Mouse (Mus musculus) hindbrain, embryonic 10.5 days (tissue): ENCODE results near the gene Polr2i. TPM values are rescaled to one million over a fixed set of nuclear protein-coding genes. Genes with fewer than 3 reads are reported as not detected.
A peak's percentile ranks its signal among the peaks of the same experiment; 100 is the strongest.
"Not testable (repeated sequence)": the region's sequence is repeated elsewhere in the genome, so short reads cannot be mapped to it uniquely, and the experiment has no call there.

ENCODE experiments used
- DNase-seq: peaks from one replicate; pipeline ENCODE4 v3.0.0-alpha.2; 2017; ENCODE audit warnings: low spot score
- H3K27ac ChIP-seq: fragments of 300-500 bp; sonication (generic); 2 replicates; pipeline ENCODE4 v1.5.1; 2016; ENCODE audit warnings: mild to moderate bottlenecking, moderate library complexity
- H3K27me3 ChIP-seq: fragments of 300-500 bp; sonication (generic); 2 replicates; pipeline ENCODE4 v1.6.1; 2016; ENCODE audit warnings: mild to moderate bottlenecking; ENCODE audit not compliant: poor library complexity, insufficient read depth, severe bottlenecking
- H3K36me3 ChIP-seq: fragments of 300-500 bp; sonication (generic); 2 replicates; pipeline ENCODE4 v1.6.1; 2016; ENCODE audit warnings: mild to moderate bottlenecking, moderate library complexity
- H3K4me1 ChIP-seq: fragments of 300-500 bp; sonication (generic); replicated peaks from 2 replicates; pipeline ENCODE4 v1.6.1; 2016; ENCODE audit warnings: mild to moderate bottlenecking
- H3K4me3 ChIP-seq: fragments of 300-500 bp; sonication (generic); 2 replicates; pipeline ENCODE4 v1.5.1; 2016; ENCODE audit warnings: mild to moderate bottlenecking, moderate library complexity
- H3K9me3 ChIP-seq: fragments of 300-500 bp; sonication (generic); 2 replicates; pipeline ENCODE4 v1.6.1; 2016; ENCODE audit warnings: mild to moderate bottlenecking, moderate library complexity
- WGBS: fragments of 180-500 bp; shearing (Covaris S2); methylation state at CpG from one replicate; pipeline ENCODE4 v1.1.7; 2016; 5-methylcytosine and 5-hydroxymethylcytosine counted together
- polyA plus RNA-seq: library from polyadenylated mRNA; unstranded; fragments of >200 nt; fragmentation: Nextera tagmentation; extraction: Ambion mirVana; gene quantifications from 2 replicates; pipeline ENCODE4 v1.2.1, GENCODE M21; 2016

Polr2i gene
- polyA plus RNA-seq, 1 experiment from 2014 or later, result 177 TPM

DNA sequence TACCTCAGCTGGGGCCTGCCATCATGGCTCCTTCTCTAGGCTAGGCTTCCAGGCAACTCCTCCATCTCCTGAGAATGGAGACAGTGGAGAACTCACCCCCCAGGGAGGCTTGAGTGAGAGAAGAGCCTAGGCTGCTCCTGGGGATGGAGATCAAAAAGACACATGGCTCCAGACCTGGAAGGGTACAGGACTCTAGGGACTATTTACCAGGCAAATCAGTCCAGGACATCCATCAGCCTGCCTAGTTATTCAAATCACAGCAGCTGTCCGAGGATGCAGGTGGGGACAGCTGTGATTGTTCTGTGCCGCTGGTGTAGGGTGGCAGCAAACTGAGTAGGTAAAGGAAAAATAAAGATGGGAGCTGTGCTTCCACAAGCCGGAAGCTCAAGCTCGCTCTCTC lies 3.9 kb downstream of the Polr2i start, which contains the start of gene Ovol3:
TSS of gene Ovol3 (minus strand) at position 101 of the 400 bp plus-strand sequence.
- 85% methylated on average over 4 of the region's 4 CpGs for WGBS
- H3K27me3 ChIP-seq, result no peaks in the 10 kb centered on the region
- no peak within 1 kb of the TSS for H3K27ac ChIP-seq
- H3K36me3 ChIP-seq, result peaks cover 42% of the 10 kb centered on the region
- peaks cover 22% of the 10 kb centered on the region for H3K4me1 ChIP-seq
- no peaks in the 10 kb centered on the region for H3K9me3 ChIP-seq
- H3K4me3 ChIP-seq, result no peak within 1 kb of the TSS
- no peak for DNase-seq

- H3K36me3 ChIP-seq, result peaks cover 59% of the 10 kb centered on the region
- H3K4me3 ChIP-seq, H3K9me3 ChIP-seq, H3K27me3 ChIP-seq, H3K27ac ChIP-seq, DNase-seq: not testable (repeated sequence)
- H3K4me1 ChIP-seq, result peaks cover 15% of the 10 kb centered on the region
- WGBS, result 89% methylated on average over 3 of the region's 3 CpGs
These were observed 5.6 kb downstream of the Polr2i start for GRCm38 (mm10) chr7:30237374-30237773.

DNA sequence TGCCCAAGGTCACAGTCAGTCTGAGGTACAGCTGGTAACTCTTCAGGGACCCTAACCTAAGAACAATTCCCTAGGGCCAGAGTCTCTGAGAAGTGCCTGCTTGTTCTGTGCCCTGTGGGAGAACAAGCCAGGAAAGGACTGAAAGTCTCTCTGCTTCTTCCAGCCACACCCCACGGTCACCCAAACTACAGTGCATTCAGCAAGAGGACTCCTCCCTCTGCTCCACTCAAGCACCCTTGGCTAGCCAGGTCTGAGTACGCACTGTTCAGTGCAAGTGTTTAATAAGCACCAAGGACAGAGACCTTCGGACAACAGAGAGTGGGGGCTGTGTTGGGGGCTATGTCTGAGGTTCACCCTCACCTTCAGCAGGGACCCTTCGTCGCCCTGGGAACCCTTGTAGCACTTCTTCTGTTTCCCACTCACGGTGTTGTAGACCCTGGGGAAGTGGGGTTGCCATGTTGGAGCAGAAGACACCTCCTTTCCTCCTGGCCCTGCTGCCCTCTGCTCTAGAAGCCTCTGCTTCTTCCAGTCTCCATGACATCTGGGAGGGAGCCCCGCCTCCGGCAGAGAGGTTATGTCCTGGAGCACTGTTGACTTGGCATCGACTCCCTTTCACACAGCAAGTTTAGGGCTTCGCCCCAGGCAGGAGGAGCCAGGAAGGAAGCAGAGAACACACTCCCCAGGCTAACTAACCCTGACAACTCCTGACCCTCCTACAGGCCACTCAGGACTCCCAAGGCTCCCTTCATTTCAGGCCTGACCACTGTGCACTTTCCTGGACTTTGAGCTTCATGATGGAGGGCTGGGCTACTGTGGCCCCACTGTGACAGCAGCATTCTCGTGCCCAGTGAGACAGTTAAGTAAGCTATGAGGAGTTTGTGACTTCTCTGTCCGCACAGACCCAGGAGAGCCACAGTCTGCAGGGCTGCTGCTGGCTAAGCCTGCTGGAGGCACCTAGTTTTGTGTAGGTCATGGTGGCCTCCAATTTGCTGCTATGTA lies 20.5 kb downstream of the Polr2i start:
- no peak for DNase-seq
- Histone ChIP-seq H3K4me1 (no peaks in the 10 kb centered on the region), H3K36me3 (peaks cover 88% of the 10 kb centered on the region), H3K9me3 (no peaks in the 10 kb centered on the region), H3K27ac (no peak overlapping the region), H3K4me3 (no peak overlapping the region), H3K27me3 (no peaks in the 10 kb centered on the region)
- 89% methylated on average over 12 of the region's 12 CpGs for WGBS

- no peaks in the 10 kb centered on the region for H3K9me3 ChIP-seq
- H3K36me3 ChIP-seq, result peaks cover 85% of the 10 kb centered on the region
- H3K4me3 ChIP-seq, result no peak overlapping the region
- H3K4me1 ChIP-seq, result no peaks in the 10 kb centered on the region
- 79% methylated on average over 2 of the region's 2 CpGs for WGBS
- no peak overlapping the region for H3K27ac ChIP-seq
- DNase-seq, result no peak
- no peaks in the 10 kb centered on the region for H3K27me3 ChIP-seq
These were observed 33.3 kb downstream of the Polr2i start for GRCm38 (mm10) chr7:30265041-30265440.

DNA sequence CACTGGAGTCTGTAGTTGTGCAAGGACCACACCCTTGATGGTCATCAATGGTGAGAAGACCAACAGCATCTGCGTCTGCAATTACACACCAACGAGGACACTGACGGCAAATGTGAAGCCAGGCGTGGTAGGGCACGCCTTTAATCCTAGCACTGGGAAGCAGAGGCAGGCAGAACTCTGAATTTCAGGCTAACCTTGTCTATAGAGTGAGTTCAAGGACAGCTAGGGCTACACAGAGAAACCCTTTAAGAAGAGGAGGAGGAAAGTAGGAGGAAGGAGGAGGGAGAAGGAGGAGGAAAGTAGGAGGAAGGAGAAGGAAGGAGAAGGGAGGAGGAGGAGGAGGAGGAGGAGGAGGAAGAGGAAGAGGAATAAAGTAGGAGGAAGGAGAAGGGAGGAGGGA lies 33.8 kb downstream of the Polr2i start:
- no peak overlapping the region for H3K27ac ChIP-seq
- DNase-seq, result no peak
- peaks cover 87% of the 10 kb centered on the region for H3K36me3 ChIP-seq
- no peak overlapping the region for H3K4me3 ChIP-seq
- H3K27me3 ChIP-seq, result no peaks in the 10 kb centered on the region
- no peaks in the 10 kb centered on the region for H3K9me3 ChIP-seq
- H3K4me1 ChIP-seq, result no peaks in the 10 kb centered on the region
- 92% methylated on average over 5 of the region's 5 CpGs for WGBS

- no peaks in the 10 kb centered on the region for H3K4me1 ChIP-seq
- H3K36me3 ChIP-seq, result peaks cover 88% of the 10 kb centered on the region
- H3K9me3 ChIP-seq, result no peaks in the 10 kb centered on the region
- WGBS, result 91% methylated on average over 7 of the region's 7 CpGs
- no peak for DNase-seq
- no peak overlapping the region for H3K27ac ChIP-seq
- H3K4me3 ChIP-seq, result no peak overlapping the region
- no peaks in the 10 kb centered on the region for H3K27me3 ChIP-seq
These were observed 34.2 kb downstream of the Polr2i start for GRCm38 (mm10) chr7:30265935-30266334.

GRCm38 (mm10) chr7:30266780-30267179 lies 35.0 kb downstream of the Polr2i start:
- H3K27ac ChIP-seq, result no peak overlapping the region
- 83% methylated on average over 3 of the region's 3 CpGs for WGBS

DNA sequence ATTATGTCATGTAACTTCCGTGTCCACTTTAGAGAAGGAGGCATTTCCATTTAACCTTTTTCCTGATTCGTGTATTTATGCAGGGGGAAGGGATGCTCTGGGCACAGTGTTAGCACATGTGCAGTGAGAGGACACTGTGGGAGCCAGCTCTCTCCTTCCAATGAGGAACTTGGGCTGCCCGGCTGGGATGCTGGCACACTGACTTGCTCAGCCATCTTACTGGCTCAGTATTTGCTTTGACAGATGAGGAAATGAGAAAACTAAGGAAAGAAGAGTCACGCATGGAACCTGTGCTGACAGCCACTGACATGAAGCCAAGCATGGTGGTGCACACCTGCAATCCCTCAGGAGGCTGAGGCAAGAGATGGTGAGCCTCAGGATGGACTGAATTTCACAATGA lies 37.9 kb downstream of the Polr2i start:
- Histone ChIP-seq H3K27ac (no peak overlapping the region), H3K4me1 (no peaks in the 10 kb centered on the region), H3K4me3 (no peak overlapping the region), H3K9me3 (no peaks in the 10 kb centered on the region), H3K27me3 (no peaks in the 10 kb centered on the region), H3K36me3 (peaks cover 82% of the 10 kb centered on the region)
- DNase-seq, result no peak
- 87% methylated on average over 4 of the region's 4 CpGs for WGBS

More at GRCm38 (mm10) chr7:30266780-30267179, 35.0 kb downstream of the Polr2i start:
- Histone ChIP-seq H3K9me3 (no peaks in the 10 kb centered on the region), H3K4me1 (no peaks in the 10 kb centered on the region), H3K27me3 (no peaks in the 10 kb centered on the region), H3K4me3 (no peak overlapping the region), H3K36me3 (peaks cover 88% of the 10 kb centered on the region)
- DNase-seq, result no peak

- no peak for DNase-seq
- no peak overlapping the region for H3K4me3 ChIP-seq
- peaks cover 11% of the 10 kb centered on the region for H3K4me1 ChIP-seq
- no peaks in the 10 kb centered on the region for H3K27me3 ChIP-seq
- no peak overlapping the region for H3K27ac ChIP-seq
- H3K36me3 ChIP-seq, result peaks cover 45% of the 10 kb centered on the region
- WGBS, result 86% methylated on average over 6 of the region's 6 CpGs
- H3K9me3 ChIP-seq, result no peaks in the 10 kb centered on the region
These were observed 42.6 kb downstream of the Polr2i start for GRCm38 (mm10) chr7:30274383-30274782.

GRCm38 (mm10) chr7:30278911-30279310 lies 47.2 kb downstream of the Polr2i start:
- no peaks in the 10 kb centered on the region for H3K27me3 ChIP-seq
- H3K36me3 ChIP-seq, result 0 out of 2 replicates have a peak, but pooled peaks cover 4% of the 10 kb centered on the region
- H3K9me3 ChIP-seq, result no peaks in the 10 kb centered on the region
- H3K27ac ChIP-seq, result no peak overlapping the region
- peaks cover 26% of the 10 kb centered on the region for H3K4me1 ChIP-seq
- 54% methylated on average over 2 of the region's 2 CpGs for WGBS
- DNase-seq, result no peak
- peak overlapping the region; percentile 87 for H3K4me3 ChIP-seq

GRCm38 (mm10) chr7:30279536-30279935 lies 47.8 kb downstream of the Polr2i start:
- no peak for DNase-seq
- Histone ChIP-seq H3K27me3 (no peaks in the 10 kb centered on the region), H3K4me1 (peaks cover 26% of the 10 kb centered on the region), H3K9me3 (no peaks in the 10 kb centered on the region), H3K27ac (peak overlapping the region; percentile 91), H3K4me3 (peak overlapping the region; percentile 87), H3K36me3 (0 out of 2 replicates have a peak, but pooled peaks cover 4% of the 10 kb centered on the region)
- under 1% methylated on average over 6 of the region's 6 CpGs for WGBS

DNA sequence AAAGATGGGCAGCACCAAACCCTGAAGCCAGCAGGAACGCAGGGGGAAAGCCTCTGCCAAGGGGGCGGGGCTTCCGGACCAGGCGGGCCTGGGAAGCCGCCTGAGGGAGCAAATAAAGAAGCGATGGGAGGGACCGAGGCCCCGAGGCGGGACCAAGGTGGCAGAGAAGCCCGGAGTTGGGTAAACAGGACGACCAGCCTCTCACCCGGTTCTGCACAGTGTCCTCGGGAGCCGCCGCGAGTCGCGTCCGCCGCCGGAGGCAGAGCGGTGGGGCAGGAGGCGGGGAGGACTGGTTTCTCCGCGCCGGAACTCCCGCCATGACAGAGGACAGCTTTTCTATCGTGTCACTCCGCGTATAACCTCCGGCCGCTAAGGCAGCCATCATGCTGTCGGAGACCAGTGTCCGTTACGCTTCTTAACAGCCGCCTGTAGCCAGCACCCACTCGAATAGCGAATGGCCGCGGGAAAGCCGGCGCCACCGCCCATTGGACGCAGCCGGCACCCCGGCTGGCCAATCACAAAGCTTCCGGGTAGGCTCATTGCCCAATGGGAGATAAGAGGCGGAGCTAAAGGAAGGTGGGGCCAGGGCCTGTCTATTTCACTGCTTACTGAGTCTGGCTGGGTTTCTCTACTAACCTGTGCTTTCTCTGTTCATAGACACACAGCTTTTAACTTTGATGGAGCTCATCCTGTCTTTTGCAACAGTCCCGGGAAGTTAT lies 48.4 kb downstream of the Polr2i start, which contains the start of the genes Thap8 and Wdr62:
TSS of gene Thap8 (plus strand) at position 144 of the 719 bp plus-strand sequence.
TSS of gene Wdr62 (minus strand) at position 469 of the 719 bp plus-strand sequence.
- peak within 1 kb of the TSS; percentile 87 for H3K4me3 ChIP-seq
- peak within 1 kb of the TSS; percentile 91 for H3K27ac ChIP-seq
- H3K4me1 ChIP-seq, result peaks cover 26% of the 10 kb centered on the region
- H3K9me3 ChIP-seq, result no peaks in the 10 kb centered on the region
- peak; percentile 94 for DNase-seq
- WGBS, result under 1% methylated on average over 49 of the region's 49 CpGs
- H3K27me3 ChIP-seq, result no peaks in the 10 kb centered on the region
- no peaks in the 10 kb centered on the region for H3K36me3 ChIP-seq
